Mouse (Mus musculus) brain, embryonic 14.5 days (tissue): ENCODE data around the gene Clcn2.

ENCODE experiments used
- CTCF ChIP-seq: fragments of 200-500 bp; IDR thresholded peaks from 2 replicates; pipeline ENCODE4 v1.5.1; 2012; ENCODE audit warnings: inconsistent platforms, mild to moderate bottlenecking, moderate library complexity, borderline replicate concordance; ENCODE audit not compliant: insufficient read depth, insufficient read length; ENCODE audit errors: extremely low read depth
- POLR2A ChIP-seq: fragments of 200-500 bp; IDR thresholded peaks from 2 replicates; pipeline ENCODE4 v1.6.1; 2012; ENCODE audit warnings: mild to moderate bottlenecking, inconsistent platforms, borderline replicate concordance; ENCODE audit not compliant: poor library complexity, insufficient read depth, insufficient read length, severe bottlenecking; ENCODE audit errors: extremely low read depth

GRCm38 (mm10) chr16:20732925-20733730 lies 15.6 kb upstream of the Clcn2 start, which contains the start of gene Chrd:
- TF ChIP-seq CTCF (no peak), POLR2A (no peak)
